Mouse (Mus musculus) neural tube, embryonic 12.5 days (tissue): Measurements from ENCODE around the gene Exoc3l. TPM values are rescaled to one million over a fixed set of nuclear protein-coding genes. Genes with fewer than 3 reads are reported as not detected.

Source experiments
- ATAC-seq: fragments of 200-750 bp; cut with Nextera tagmentation; 2 replicates; pipeline ENCODE4 v1.8.0; 2017; ENCODE audit warnings: low read depth, mild to moderate bottlenecking, moderate TSS enrichment, moderate library complexity; ENCODE audit not compliant: low FRiP score
- H3K27ac ChIP-seq: fragments of 300-500 bp; sonication (generic); 2 replicates; pipeline ENCODE4 v1.5.1; 2016
- H3K27me3 ChIP-seq: fragments of 300-500 bp; sonication (generic); replicated peaks from 2 replicates; pipeline ENCODE4 v1.6.1; 2016; ENCODE audit warnings: mild to moderate bottlenecking
- H3K36me3 ChIP-seq: fragments of 300-500 bp; sonication (generic); 2 replicates; pipeline ENCODE4 v1.6.1; 2016; ENCODE audit warnings: mild to moderate bottlenecking
- H3K4me1 ChIP-seq: fragments of 300-500 bp; sonication (generic); 2 replicates; pipeline ENCODE4 v1.6.1; 2016
- H3K4me2 ChIP-seq: fragments of 300-500 bp; sonication (generic); replicated peaks from 2 replicates; pipeline ENCODE4 v1.6.1; 2016; ENCODE audit warnings: mild to moderate bottlenecking
- H3K4me3 ChIP-seq: fragments of 300-500 bp; sonication (generic); 2 replicates; pipeline ENCODE4 v1.5.1; 2016
- H3K9ac ChIP-seq: fragments of 300-500 bp; sonication (generic); 2 replicates; pipeline ENCODE4 v1.6.1; 2016; ENCODE audit warnings: mild to moderate bottlenecking
- H3K9me3 ChIP-seq: fragments of 300-500 bp; sonication (generic); 2 replicates; pipeline ENCODE4 v1.6.1; 2016; ENCODE audit warnings: mild to moderate bottlenecking
- WGBS: fragments of 180-500 bp; shearing (Covaris S2); methylation state at CpG from one replicate; pipeline ENCODE4 v1.1.7; 2016; 5-methylcytosine and 5-hydroxymethylcytosine counted together
- polyA plus RNA-seq: library from polyadenylated mRNA; unstranded; fragments of >200 nt; fragmentation: Nextera tagmentation; extraction: Ambion mirVana; gene quantifications from 2 replicates; pipeline ENCODE4 v1.2.1, GENCODE M21; 2016

Exoc3l gene
- polyA plus RNA-seq, 1 experiment from 2014 or later = 16.3 TPM

DNA sequence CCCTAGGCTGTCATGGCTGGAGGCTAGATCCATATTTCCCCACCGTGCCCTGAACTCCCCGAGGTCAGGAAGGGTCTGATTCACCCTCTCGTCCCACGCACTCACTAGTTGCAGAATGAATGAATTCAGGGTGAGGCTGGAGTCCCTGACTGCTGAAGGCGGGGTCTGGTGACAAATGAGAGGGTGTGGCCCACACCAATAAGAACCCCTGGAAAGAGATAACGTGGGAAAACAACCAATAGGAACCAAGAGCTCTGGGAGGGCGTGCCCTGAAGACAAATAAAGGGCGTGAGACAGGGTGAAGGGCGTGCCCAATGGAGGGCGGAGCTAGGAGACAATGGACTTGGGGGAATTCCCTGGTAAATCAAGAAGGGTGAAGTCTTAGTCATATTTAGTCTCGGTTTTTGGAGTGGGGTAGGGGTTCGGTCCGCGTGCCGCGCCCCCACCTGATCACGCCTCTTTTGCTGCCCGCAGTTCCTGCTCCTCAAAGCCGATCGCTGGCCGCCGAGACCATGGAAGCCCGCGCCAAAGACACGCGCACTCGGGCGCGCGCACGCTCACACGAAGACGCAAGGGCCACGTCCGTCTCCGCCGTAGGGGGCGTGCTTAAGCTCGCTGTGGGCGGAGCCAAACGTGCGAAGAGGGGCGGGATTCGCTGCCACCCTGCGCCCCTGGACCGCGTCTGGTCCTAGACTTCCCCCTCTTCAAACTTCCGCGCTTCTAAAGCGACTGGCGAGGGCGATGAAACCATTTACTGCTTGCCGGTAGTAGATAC is 6.8 kb downstream of the Exoc3l start:
- peaks cover 15% of the 10 kb centered on the region; the same call in 1 of the 2 replicates for H3K36me3 ChIP-seq
- H3K4me3 ChIP-seq = peak overlapping the region; percentile 42
- H3K27me3 ChIP-seq = peaks cover 15% of the 10 kb centered on the region
- H3K9ac ChIP-seq = peak overlapping the region; percentile 41
- peak; percentile 94 for ATAC-seq
- H3K4me2 ChIP-seq = peak overlapping the region; percentile 80
- H3K9me3 ChIP-seq = no peaks in the 10 kb centered on the region
- H3K4me1 ChIP-seq = peaks cover 36% of the 10 kb centered on the region
- peak overlapping the region; percentile 43 for H3K27ac ChIP-seq
- under 1% methylated on average over 53 of the region's 53 CpGs for WGBS

DNA sequence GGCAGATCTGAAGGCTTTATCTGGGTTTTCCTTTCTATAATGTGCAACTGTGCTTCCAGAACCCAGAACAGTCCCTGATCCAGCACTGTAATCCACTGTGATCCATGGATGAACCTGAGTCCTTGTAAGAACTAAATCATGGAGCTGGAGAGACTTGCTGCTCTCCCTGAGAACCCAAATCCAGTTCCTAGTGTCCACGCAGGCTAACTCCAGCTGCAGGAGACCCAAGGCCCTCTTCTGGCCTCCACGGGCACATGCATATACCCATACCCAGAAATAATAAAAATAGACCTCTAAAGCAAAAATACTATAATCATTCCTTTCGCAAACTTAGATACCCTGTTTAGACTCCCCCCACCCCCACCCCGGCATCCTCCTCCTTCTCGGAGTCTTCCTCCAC is 7.7 kb downstream of the Exoc3l start:
- H3K27me3 ChIP-seq = peaks cover 15% of the 10 kb centered on the region
- H3K4me3 ChIP-seq = peak overlapping the region; percentile 42
- no peak overlapping the region for H3K27ac ChIP-seq
- H3K36me3 ChIP-seq = peaks cover 20% of the 10 kb centered on the region
- peak overlapping the region; percentile 41; the same call in 1 of the 2 replicates for H3K9ac ChIP-seq
- H3K9me3 ChIP-seq = no peaks in the 10 kb centered on the region
- ATAC-seq = no peak
- WGBS = 88% methylated on average over 5 of the region's 5 CpGs
- peaks cover 36% of the 10 kb centered on the region for H3K4me1 ChIP-seq
- H3K4me2 ChIP-seq = peak overlapping the region; percentile 80

- no peak overlapping the region for H3K4me3 ChIP-seq
Measured at GRCm38 (mm10) chr8:105286907-105287306, 9.0 kb downstream of the Exoc3l start.

GRCm38 (mm10) chr8:105285514-105285913 is 10.4 kb downstream of the Exoc3l start:
- Histone ChIP-seq H3K4me1 (peaks cover 32% of the 10 kb centered on the region), H3K36me3 (peaks cover 41% of the 10 kb centered on the region), H3K9ac (no peak overlapping the region), H3K27ac (no peak overlapping the region), H3K4me2 (peak overlapping the region; percentile 80; the same call in 1 of the 2 replicates), H3K4me3 (no peak overlapping the region), H3K9me3 (no peaks in the 10 kb centered on the region), H3K27me3 (peaks cover 23% of the 10 kb centered on the region)
- WGBS = 43% methylated on average over 12 of the region's 12 CpGs
- no peak for ATAC-seq

More at GRCm38 (mm10) chr8:105286907-105287306, 9.0 kb downstream of the Exoc3l start:
- Histone ChIP-seq H3K9ac (no peak overlapping the region), H3K4me1 (peaks cover 36% of the 10 kb centered on the region), H3K36me3 (peaks cover 32% of the 10 kb centered on the region), H3K27me3 (peaks cover 19% of the 10 kb centered on the region), H3K4me2 (peak overlapping the region; percentile 80), H3K27ac (no peak overlapping the region), H3K9me3 (no peaks in the 10 kb centered on the region)
- ATAC-seq = no peak
- WGBS = 89% methylated on average over 4 of the region's 4 CpGs

GRCm38 (mm10) chr8:105283074-105283473 is 12.8 kb downstream of the Exoc3l start:
- Histone ChIP-seq H3K4me1 (peaks cover 17% of the 10 kb centered on the region), H3K9me3 (no peaks in the 10 kb centered on the region), H3K27ac (no peak overlapping the region), H3K27me3 (peaks cover 41% of the 10 kb centered on the region), H3K9ac (no peak overlapping the region), H3K4me3 (no peak overlapping the region), H3K36me3 (peaks cover 48% of the 10 kb centered on the region), H3K4me2 (no peak overlapping the region)
- WGBS = 21% methylated on average over 23 of the region's 23 CpGs
- ATAC-seq = peak; percentile 37; the same call in 1 of the 2 replicates

- no peaks in the 10 kb centered on the region for H3K9me3 ChIP-seq
- ATAC-seq = no peak
- H3K27me3 ChIP-seq = peaks cover 49% of the 10 kb centered on the region
- H3K27ac ChIP-seq = no peak overlapping the region
- H3K4me3 ChIP-seq = no peak overlapping the region
- peaks cover 16% of the 10 kb centered on the region for H3K4me1 ChIP-seq
- no peak overlapping the region for H3K9ac ChIP-seq
- no peak overlapping the region for H3K4me2 ChIP-seq
- H3K36me3 ChIP-seq = peaks cover 48% of the 10 kb centered on the region
- 86% methylated on average over 4 of the region's 4 CpGs for WGBS
Measured at GRCm38 (mm10) chr8:105282239-105282638, 13.7 kb downstream of the Exoc3l start.

DNA sequence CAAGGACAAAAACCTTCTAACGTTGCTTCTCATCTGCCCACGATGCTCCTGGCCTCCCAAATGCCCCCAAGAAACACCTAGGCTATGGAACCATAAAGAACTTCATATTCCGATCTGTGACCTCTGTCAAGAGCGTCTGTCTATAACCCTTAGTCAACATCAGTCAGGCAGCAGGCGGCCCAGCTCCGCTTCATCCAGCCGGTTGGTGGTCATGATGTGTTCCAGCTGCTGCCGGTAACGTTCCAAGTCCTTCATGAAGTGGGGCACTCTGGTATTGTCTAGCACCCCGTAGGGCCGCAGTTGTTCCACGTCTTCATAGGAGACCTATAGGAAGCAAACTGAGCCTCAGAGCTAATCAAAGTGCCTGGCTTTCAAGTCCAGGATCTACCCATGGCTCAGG is 14.1 kb downstream of the Exoc3l start:
- Histone ChIP-seq H3K27me3 (peaks cover 53% of the 10 kb centered on the region), H3K9ac (no peak overlapping the region), H3K4me2 (no peak overlapping the region), H3K9me3 (no peaks in the 10 kb centered on the region), H3K27ac (no peak overlapping the region), H3K4me1 (peaks cover 14% of the 10 kb centered on the region), H3K36me3 (peaks cover 48% of the 10 kb centered on the region), H3K4me3 (no peak overlapping the region)
- ATAC-seq = no peak
- 88% methylated on average over 12 of the region's 12 CpGs for WGBS

DNA sequence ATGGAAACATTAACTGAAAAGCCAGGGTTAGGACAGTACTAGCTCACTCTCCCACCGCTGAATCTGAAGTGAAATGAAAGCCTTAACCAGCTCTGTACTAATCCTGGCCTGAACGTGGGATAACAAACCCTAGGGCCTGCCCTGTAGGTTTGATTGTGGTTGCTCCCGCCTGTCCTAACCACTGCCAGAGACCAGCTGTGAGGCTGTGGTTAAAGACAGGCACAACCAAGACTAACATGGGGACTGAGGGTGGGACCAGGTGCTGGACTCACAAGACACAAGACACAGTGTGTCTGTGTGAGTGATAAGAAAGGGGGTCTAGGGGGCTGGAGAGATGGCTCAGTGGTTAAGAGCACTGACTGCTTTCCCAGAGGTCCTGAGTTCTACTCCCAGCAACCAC is 15.3 kb downstream of the Exoc3l start:
- Histone ChIP-seq H3K9ac (no peak overlapping the region), H3K27ac (no peak overlapping the region), H3K4me3 (no peak overlapping the region), H3K4me2 (no peak overlapping the region), H3K36me3 (peaks cover 45% of the 10 kb centered on the region), H3K4me1 (peaks cover 19% of the 10 kb centered on the region), H3K27me3 (peaks cover 66% of the 10 kb centered on the region), H3K9me3 (no peaks in the 10 kb centered on the region)
- WGBS = 68% methylated on average over 3 of the region's 3 CpGs
- no peak for ATAC-seq

- H3K27ac ChIP-seq = no peak overlapping the region
- H3K36me3 ChIP-seq = peaks cover 33% of the 10 kb centered on the region
- WGBS = 2% methylated on average over 28 of the region's 28 CpGs
- H3K4me3 ChIP-seq = peak overlapping the region; percentile 5; the same call in 1 of the 2 replicates
- peaks cover 78% of the 10 kb centered on the region for H3K27me3 ChIP-seq
- no peak overlapping the region for H3K9ac ChIP-seq
- ATAC-seq = 0 out of 2 replicates have a peak, but pooled peaks have one; percentile 15
- no peaks in the 10 kb centered on the region for H3K9me3 ChIP-seq
- H3K4me2 ChIP-seq = peak overlapping the region; percentile 36
- peaks cover 18% of the 10 kb centered on the region for H3K4me1 ChIP-seq
Measured at GRCm38 (mm10) chr8:105278911-105279334, 17.0 kb downstream of the Exoc3l start.

DNA sequence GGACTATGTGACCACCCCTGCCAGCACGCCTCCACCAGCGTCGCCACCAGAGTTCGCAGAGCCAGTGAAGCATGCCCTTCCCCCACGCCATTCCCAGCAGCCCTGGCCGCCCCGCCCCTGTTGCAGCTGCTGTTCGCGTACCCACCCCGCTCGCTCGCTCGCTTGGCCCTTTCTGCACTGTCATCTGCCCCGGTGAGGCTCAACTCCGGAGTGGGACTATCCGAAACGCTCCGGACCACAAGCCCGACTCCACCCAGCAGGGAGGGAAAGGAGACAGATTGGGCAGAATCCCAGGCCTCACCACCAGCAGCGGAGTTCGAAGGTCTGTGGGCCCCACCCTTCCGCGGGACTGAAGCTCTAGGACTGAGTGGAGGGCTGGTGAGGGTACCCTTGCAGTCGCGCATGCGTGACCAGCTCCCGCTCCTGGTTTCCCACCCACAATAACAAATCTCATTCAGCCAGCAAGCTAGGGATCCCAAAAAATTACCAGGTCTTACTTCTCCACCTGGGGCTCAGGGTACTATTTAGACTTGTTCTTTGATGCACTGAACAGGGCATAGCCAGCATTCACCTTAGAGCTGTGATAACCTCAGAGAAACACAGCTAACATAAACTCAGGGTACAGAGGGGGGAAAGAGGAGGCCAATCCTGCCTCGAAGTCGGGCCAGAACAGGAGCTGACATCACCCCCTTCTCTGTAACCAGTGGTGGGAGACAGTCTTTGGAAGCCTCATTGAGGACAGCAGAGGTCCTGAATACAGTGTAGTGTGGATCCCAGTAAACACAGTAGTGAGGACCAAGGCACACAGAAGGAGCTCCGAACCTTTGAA is 19.4 kb downstream of the Exoc3l start:
- Histone ChIP-seq H3K27me3 (peaks cover 95% of the 10 kb centered on the region), H3K9ac (peak overlapping the region; percentile 44), H3K36me3 (peaks cover 12% of the 10 kb centered on the region), H3K27ac (no peak overlapping the region), H3K4me3 (peak overlapping the region; percentile 36), H3K9me3 (no peaks in the 10 kb centered on the region), H3K4me1 (peaks cover 18% of the 10 kb centered on the region), H3K4me2 (peak overlapping the region; percentile 79)
- 3% methylated on average over 30 of the region's 30 CpGs for WGBS
- ATAC-seq = peak; percentile 76

GRCm38 (mm10) chr8:105275840-105276239 is 20.1 kb downstream of the Exoc3l start, which contains the start of gene Nol3:
Gene Nol3, plus strand, starts transcription at chr8:105276140.
- peak; percentile 1; the same call in 1 of the 2 replicates for ATAC-seq
- Histone ChIP-seq H3K4me1 (peaks cover 20% of the 10 kb centered on the region), H3K9ac (peak within 1 kb of the TSS; percentile 44), H3K27me3 (peaks cover 98% of the 10 kb centered on the region), H3K27ac (no peak within 1 kb of the TSS), H3K36me3 (peaks cover 9% of the 10 kb centered on the region; the same call in 1 of the 2 replicates), H3K9me3 (no peaks in the 10 kb centered on the region), H3K4me3 (peak within 1 kb of the TSS; percentile 36), H3K4me2 (peak within 1 kb of the TSS; percentile 79)
- WGBS = 5% methylated on average over 10 of the region's 10 CpGs

DNA sequence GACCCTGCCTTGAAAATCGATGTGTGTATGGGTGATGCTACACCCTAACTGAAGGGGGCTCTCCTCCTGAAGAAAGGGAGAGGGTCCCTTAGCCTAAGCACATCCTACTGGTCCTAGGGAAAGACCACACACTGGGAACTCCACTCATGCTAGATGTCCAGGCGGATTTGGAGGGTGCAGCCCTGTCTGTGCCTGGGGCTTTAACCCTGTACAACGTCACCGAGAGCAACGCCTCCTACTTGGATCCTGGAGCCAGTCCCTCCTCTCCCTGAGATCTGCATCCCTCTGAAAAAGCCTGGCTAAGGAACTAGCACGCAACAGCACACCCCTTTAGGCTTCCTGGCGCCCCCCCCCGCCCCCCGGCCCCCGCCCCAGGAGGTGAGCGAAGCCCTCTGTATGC is 20.5 kb downstream of the Exoc3l start:
- H3K9ac ChIP-seq = no peak overlapping the region
- H3K27ac ChIP-seq = no peak overlapping the region
- ATAC-seq = no peak
- peaks cover 99% of the 10 kb centered on the region for H3K27me3 ChIP-seq
- no peak overlapping the region for H3K4me3 ChIP-seq
- H3K36me3 ChIP-seq = peaks cover 5% of the 10 kb centered on the region; the same call in 1 of the 2 replicates
- WGBS = 7% methylated on average over 11 of the region's 11 CpGs
- H3K4me2 ChIP-seq = peak overlapping the region; percentile 79
- no peaks in the 10 kb centered on the region for H3K9me3 ChIP-seq
- H3K4me1 ChIP-seq = peaks cover 24% of the 10 kb centered on the region
